Mouse (Mus musculus) heart, embryonic 10.5 days (tissue): ENCODE results near the gene Acvr1b. TPM values are rescaled to one million over a fixed set of nuclear protein-coding genes. Genes with fewer than 3 reads are reported as not detected.

Experiments
- DNase-seq: peaks from one replicate; pipeline ENCODE4 v3.0.0-alpha.2; 2017; ENCODE audit warnings: low spot score
- H3K27ac ChIP-seq: fragments of 300-500 bp; sonication (generic); 2 replicates; pipeline ENCODE4 v1.5.1; 2016; ENCODE audit warnings: mild to moderate bottlenecking
- H3K27me3 ChIP-seq: fragments of 300-500 bp; sonication (generic); 2 replicates; pipeline ENCODE4 v1.6.1; 2016; ENCODE audit warnings: mild to moderate bottlenecking; ENCODE audit not compliant: poor library complexity, insufficient read depth, severe bottlenecking
- H3K36me3 ChIP-seq: fragments of 300-500 bp; sonication (generic); 2 replicates; pipeline ENCODE4 v1.6.1; 2016; ENCODE audit warnings: mild to moderate bottlenecking, moderate library complexity
- H3K4me1 ChIP-seq: fragments of 300-500 bp; sonication (generic); 2 replicates; pipeline ENCODE4 v1.6.1; 2016; ENCODE audit warnings: mild to moderate bottlenecking
- H3K4me3 ChIP-seq: fragments of 300-500 bp; sonication (generic); 2 replicates; pipeline ENCODE4 v1.5.1; 2016; ENCODE audit warnings: mild to moderate bottlenecking, moderate library complexity
- H3K9me3 ChIP-seq: fragments of 300-500 bp; sonication (generic); 2 replicates; pipeline ENCODE4 v1.6.1; 2016; ENCODE audit warnings: mild to moderate bottlenecking, moderate library complexity
- WGBS: fragments of 180-500 bp; shearing (Covaris S2); methylation state at CpG from one replicate; pipeline ENCODE4 v1.1.7; 2016; 5-methylcytosine and 5-hydroxymethylcytosine counted together
- polyA plus RNA-seq: library from polyadenylated mRNA; unstranded; fragments of >200 nt; fragmentation: Nextera tagmentation; extraction: Ambion mirVana; gene quantifications from 2 replicates; pipeline ENCODE4 v1.2.1, GENCODE M21; 2016

Acvr1b gene
- polyA plus RNA-seq, 1 experiment from 2014 or later, result 5.6 TPM

DNA sequence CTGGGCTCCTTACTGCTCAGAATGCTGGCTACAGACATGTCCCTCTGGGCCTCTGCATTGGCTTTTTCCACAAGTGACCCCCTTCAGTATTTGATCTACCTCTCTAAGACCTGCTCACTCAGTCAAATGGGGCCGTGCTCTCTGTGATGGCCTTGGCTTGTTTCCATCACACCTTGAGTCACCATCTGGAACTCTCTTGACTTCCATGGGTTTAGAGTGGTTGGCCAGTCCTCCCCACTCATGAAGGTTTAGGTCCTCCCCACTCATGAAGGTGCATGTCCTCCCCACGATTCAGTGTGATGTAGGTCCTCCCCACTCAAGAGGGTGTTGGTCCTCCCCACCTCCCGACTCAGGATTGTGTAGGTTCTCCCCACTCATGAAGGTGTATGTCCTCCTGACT lies 59.3 kb downstream of the Acvr1b start:
- no peak for DNase-seq
- Histone ChIP-seq H3K27me3 (peaks cover 56% of the 10 kb centered on the region), H3K4me1 (peaks cover 31% of the 10 kb centered on the region), H3K4me3 (no peak overlapping the region), H3K27ac (no peak overlapping the region), H3K36me3 (peaks cover 31% of the 10 kb centered on the region), H3K9me3 (no peaks in the 10 kb centered on the region)
- WGBS, result 88% methylated on average over 3 of the region's 3 CpGs

DNA sequence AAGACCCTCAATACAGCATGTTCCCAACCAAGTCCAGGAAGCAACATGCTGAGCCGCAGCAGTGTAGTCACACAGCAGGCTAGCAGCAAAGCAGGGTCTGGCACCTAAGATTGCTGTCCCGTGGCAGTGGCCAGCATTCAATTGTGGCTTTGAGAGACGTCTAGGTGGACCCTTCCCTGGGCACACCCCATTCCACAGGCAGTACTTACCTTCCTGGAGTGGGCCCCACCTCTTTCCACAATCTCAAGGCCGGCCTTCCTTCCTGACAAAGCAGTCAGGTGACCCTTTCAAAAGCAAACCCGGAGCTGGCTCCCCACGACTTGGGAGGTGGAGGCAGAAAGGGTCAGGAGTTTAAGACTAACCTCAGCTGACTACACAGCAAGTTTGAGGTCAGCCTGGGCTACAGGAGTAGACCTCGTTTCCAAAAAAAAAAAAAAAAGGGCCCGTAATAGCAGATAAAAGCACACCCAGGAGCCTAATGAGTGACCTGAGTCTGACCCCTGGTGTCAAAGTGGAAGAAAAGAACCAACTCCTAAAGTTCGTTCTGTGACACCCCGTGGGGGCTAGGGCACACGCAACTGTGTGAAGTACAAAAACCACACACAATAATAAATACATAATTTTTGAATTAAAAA lies 59.9 kb downstream of the Acvr1b start:
- Histone ChIP-seq H3K36me3 (peaks cover 30% of the 10 kb centered on the region), H3K27ac (no peak overlapping the region), H3K9me3 (no peaks in the 10 kb centered on the region), H3K4me1 (peaks cover 31% of the 10 kb centered on the region), H3K27me3 (peaks cover 56% of the 10 kb centered on the region), H3K4me3 (no peak overlapping the region)
- no peak for DNase-seq
- 22% methylated on average over 11 of the region's 11 CpGs for WGBS

DNA sequence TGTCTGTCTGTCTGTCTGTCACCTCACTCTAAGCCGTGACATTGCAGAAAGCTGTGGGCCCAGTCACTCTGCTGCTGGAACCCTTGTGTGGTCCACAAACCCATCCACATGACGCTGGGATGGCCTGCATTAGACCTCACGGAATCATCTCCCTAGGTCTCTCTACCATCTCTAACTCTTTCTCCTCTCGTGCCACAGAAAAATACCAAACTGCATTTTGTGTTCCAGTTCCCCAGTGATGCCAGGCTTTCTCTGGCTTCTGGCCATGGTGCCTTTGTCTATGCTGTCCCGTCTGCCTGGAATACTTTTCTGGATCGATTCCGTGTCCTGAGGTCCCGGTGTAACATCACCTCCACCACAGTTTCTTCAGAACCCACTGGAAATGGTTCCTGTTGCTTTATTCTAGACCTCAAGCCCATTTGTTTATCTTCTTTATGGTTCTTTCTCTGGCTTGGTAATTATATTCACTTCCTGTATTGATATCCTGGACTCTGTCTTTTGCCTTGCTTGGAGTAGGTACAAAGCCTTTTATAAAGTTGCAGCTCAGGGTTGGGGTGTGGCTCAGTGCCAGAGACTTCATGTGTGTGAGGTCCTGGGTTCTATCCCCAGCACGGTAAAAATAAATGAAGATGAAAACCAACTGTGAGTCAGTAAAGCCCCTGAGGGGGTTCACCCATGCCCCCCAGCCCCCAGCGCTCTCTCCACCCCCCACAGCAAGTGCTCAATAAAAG lies 60.9 kb downstream of the Acvr1b start:
- H3K4me1 ChIP-seq, result peaks cover 37% of the 10 kb centered on the region
- peaks cover 20% of the 10 kb centered on the region for H3K36me3 ChIP-seq
- no peak overlapping the region for H3K4me3 ChIP-seq
- H3K27ac ChIP-seq, result no peak overlapping the region
- WGBS, result 76% methylated on average over 10 of the region's 10 CpGs
- DNase-seq, result no peak
- no peaks in the 10 kb centered on the region for H3K9me3 ChIP-seq
- H3K27me3 ChIP-seq, result peaks cover 50% of the 10 kb centered on the region

GRCm38 (mm10) chr15:101235342-101235698 lies 61.5 kb downstream of the Acvr1b start:
- Histone ChIP-seq H3K36me3 (peaks cover 14% of the 10 kb centered on the region), H3K27me3 (peaks cover 48% of the 10 kb centered on the region), H3K27ac (no peak overlapping the region), H3K4me3 (no peak overlapping the region), H3K9me3 (no peaks in the 10 kb centered on the region), H3K4me1 (peaks cover 37% of the 10 kb centered on the region)
- no peak for DNase-seq
- WGBS, result 40% methylated on average over 5 of the region's 5 CpGs

DNA sequence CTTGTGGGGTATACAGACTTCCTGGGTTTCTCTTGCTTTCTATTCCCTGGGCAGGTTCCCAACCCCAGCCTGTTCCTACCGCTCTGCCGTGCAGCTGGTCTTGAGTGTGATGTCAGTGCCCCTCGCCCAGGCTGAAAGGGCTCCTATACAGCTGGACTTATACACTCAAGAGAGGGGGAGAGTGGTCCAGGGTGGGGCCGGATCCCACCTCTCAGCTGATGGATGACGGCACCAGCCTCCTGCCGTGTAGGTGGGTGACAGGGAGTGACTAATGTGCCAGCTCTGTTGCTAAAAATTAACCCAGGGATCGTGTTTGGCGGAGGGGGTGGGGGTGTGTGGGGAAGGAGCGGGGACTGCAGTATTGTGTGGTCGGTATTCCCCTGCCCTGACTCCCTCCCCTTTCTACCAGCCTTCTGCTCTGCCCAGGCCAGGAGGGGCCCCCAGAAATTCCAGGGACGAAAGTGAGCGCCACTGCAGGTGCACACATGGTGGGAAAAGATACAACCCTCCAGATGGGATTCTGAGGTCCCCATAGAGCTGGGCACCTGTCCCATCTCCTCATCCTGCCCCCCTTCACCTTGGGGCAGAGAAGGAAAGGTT lies 62.0 kb downstream of the Acvr1b start:
- peaks cover 47% of the 10 kb centered on the region for H3K27me3 ChIP-seq
- no peaks in the 10 kb centered on the region for H3K9me3 ChIP-seq
- H3K36me3 ChIP-seq, result peaks cover 9% of the 10 kb centered on the region
- no peak overlapping the region for H3K4me3 ChIP-seq
- DNase-seq, result no peak
- H3K4me1 ChIP-seq, result peaks cover 41% of the 10 kb centered on the region
- peak overlapping the region; percentile 29; the same call in 1 of the 2 replicates for H3K27ac ChIP-seq
- WGBS, result 34% methylated on average over 12 of the region's 12 CpGs

DNA sequence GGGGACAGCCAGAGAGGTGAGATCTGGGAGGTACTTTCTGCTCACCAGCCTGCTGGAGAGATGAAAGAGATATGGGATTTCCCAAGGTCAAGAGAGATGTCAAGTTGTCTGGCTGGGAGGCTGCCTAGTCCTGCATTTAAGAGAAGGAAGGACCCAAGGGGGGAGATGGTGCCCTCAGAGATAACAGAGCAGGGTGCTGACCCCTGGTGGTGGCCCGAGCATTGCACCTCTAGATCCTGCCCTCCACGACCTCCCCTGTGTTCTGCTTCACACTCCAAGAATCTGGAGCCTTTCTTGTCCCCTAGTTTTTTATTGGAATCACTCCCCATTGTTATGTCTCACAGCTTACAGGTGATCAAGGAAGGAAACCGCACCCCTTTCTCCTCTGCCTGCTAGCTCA lies 63.0 kb downstream of the Acvr1b start:
- H3K9me3 ChIP-seq, result no peaks in the 10 kb centered on the region
- no peaks in the 10 kb centered on the region for H3K36me3 ChIP-seq
- no peak for DNase-seq
- no peak overlapping the region for H3K27ac ChIP-seq
- no peak overlapping the region for H3K4me3 ChIP-seq
- H3K4me1 ChIP-seq, result peaks cover 44% of the 10 kb centered on the region
- WGBS, result 6% methylated on average over 3 of the region's 3 CpGs
- peaks cover 38% of the 10 kb centered on the region for H3K27me3 ChIP-seq

DNA sequence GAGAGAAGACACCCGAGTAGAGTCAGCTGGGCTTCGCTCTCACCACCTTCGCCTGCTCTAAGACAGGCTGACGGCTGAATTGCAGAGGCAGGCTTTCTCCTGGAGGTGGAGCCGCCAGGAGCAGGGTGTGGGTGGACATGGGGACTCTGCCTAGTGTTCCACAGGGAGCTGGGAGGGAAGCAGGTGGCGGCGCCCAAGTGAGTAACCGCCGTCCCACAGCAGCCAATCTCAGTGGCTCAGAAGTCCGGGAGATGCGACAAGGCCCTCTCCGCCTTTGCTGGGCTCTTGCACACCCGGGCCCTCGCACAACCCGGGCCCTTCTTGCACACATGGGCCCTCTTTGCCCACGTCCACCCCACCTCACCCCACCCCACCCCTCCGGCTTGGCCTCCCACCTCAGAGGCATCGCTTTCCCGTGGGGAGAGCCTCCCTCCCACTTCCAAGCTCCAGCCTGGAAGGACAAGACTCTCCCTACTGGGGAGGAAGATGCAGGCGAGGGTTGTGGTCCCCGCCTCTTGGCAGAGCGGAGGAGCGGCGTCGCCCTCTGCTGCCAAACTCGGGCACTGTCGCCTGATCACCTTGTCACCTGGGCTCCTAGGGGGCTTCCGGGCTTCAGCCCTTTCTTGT lies 65.1 kb downstream of the Acvr1b start:
- Histone ChIP-seq H3K9me3 (no peaks in the 10 kb centered on the region), H3K27me3 (peaks cover 24% of the 10 kb centered on the region), H3K4me3 (peak overlapping the region; percentile 58), H3K36me3 (no peaks in the 10 kb centered on the region), H3K27ac (peak overlapping the region; percentile 81), H3K4me1 (peaks cover 49% of the 10 kb centered on the region)
- WGBS, result 5% methylated on average over 28 of the region's 28 CpGs
- DNase-seq, result no peak

GRCm38 (mm10) chr15:101239821-101240220 lies 66.0 kb downstream of the Acvr1b start:
- Histone ChIP-seq H3K4me3 (no peak overlapping the region), H3K27ac (no peak overlapping the region), H3K9me3 (no peaks in the 10 kb centered on the region), H3K27me3 (peaks cover 22% of the 10 kb centered on the region), H3K36me3 (no peaks in the 10 kb centered on the region), H3K4me1 (peaks cover 49% of the 10 kb centered on the region)
- no peak for DNase-seq
- 71% methylated on average over 8 of the region's 8 CpGs for WGBS

DNA sequence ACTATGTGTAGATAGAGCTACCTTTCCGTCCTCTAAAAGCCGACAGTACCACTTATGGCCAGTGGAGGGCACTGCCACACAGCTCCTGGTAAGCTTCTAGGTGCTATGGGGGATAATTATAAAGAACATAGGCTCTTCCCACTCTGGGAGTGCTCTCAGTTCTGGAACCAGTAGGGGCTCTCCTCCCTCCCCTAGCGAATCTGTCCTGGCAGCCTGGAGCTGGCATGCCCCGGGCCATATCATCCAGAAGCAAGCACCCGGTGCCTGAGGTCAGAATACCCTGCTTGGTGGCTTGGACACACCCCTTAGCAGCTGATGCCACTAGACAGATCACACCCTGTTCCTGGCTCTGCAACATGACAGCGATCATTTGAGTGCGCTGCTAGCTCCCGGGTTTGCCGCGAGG lies 66.9 kb downstream of the Acvr1b start:
- H3K4me3 ChIP-seq, result peak overlapping the region; percentile 42
- peaks cover 42% of the 10 kb centered on the region for H3K4me1 ChIP-seq
- no peaks in the 10 kb centered on the region for H3K36me3 ChIP-seq
- H3K27ac ChIP-seq, result peak overlapping the region; percentile 91
- 5% methylated on average over 10 of the region's 10 CpGs for WGBS
- H3K9me3 ChIP-seq, result no peaks in the 10 kb centered on the region
- H3K27me3 ChIP-seq, result peaks cover 12% of the 10 kb centered on the region
- DNase-seq, result peak; percentile 90

GRCm38 (mm10) chr15:101241236-101241635 lies 67.4 kb downstream of the Acvr1b start:
- peaks cover 41% of the 10 kb centered on the region for H3K4me1 ChIP-seq
- no peak for DNase-seq
- H3K4me3 ChIP-seq, result peak overlapping the region; percentile 42
- no peaks in the 10 kb centered on the region for H3K9me3 ChIP-seq
- peak overlapping the region; percentile 91 for H3K27ac ChIP-seq
- no peaks in the 10 kb centered on the region for H3K36me3 ChIP-seq
- H3K27me3 ChIP-seq, result peaks cover 8% of the 10 kb centered on the region
- 41% methylated on average over 9 of the region's 9 CpGs for WGBS

- peak overlapping the region; percentile 91 for H3K27ac ChIP-seq
- no peak for DNase-seq
- WGBS, result 51% methylated on average over 9 of the region's 9 CpGs
- peaks cover 7% of the 10 kb centered on the region for H3K27me3 ChIP-seq
- H3K9me3 ChIP-seq, result no peaks in the 10 kb centered on the region
- no peaks in the 10 kb centered on the region for H3K36me3 ChIP-seq
- peaks cover 45% of the 10 kb centered on the region for H3K4me1 ChIP-seq
- H3K4me3 ChIP-seq, result peak overlapping the region; percentile 42; the same call in 1 of the 2 replicates
Observed at GRCm38 (mm10) chr15:101241853-101242252, 68.0 kb downstream of the Acvr1b start.

GRCm38 (mm10) chr15:101242645-101243044 lies 68.8 kb downstream of the Acvr1b start:
- H3K36me3 ChIP-seq, result no peaks in the 10 kb centered on the region
- no peaks in the 10 kb centered on the region for H3K9me3 ChIP-seq
- 25% methylated on average over 8 of the region's 8 CpGs for WGBS
- H3K4me1 ChIP-seq, result peaks cover 50% of the 10 kb centered on the region
- no peak overlapping the region for H3K4me3 ChIP-seq
- peaks cover 5% of the 10 kb centered on the region for H3K27me3 ChIP-seq
- no peak for DNase-seq
- peak overlapping the region; percentile 91 for H3K27ac ChIP-seq

GRCm38 (mm10) chr15:101244012-101244411 lies 70.1 kb downstream of the Acvr1b start:
- no peak for DNase-seq
- Histone ChIP-seq H3K27ac (no peak overlapping the region), H3K4me1 (peaks cover 55% of the 10 kb centered on the region), H3K36me3 (no peaks in the 10 kb centered on the region), H3K9me3 (no peaks in the 10 kb centered on the region), H3K4me3 (no peak overlapping the region), H3K27me3 (no peaks in the 10 kb centered on the region)
- WGBS, result 67% methylated on average over 3 of the region's 3 CpGs
